Mouse (Mus musculus) cerebellum, adult 9-11 months (tissue): ENCODE measurements at regions not wholly inside any gene's neighbourhood (a gene's known extent, or its start where the extent isn't known, plus 50 kb on each side); places are given as distances from the start of the nearest gene placed in this dataset.

Source experiments
- DNase-seq: peaks from one replicate; pipeline ENCODE4 v3.0.0; 2022

DNA sequence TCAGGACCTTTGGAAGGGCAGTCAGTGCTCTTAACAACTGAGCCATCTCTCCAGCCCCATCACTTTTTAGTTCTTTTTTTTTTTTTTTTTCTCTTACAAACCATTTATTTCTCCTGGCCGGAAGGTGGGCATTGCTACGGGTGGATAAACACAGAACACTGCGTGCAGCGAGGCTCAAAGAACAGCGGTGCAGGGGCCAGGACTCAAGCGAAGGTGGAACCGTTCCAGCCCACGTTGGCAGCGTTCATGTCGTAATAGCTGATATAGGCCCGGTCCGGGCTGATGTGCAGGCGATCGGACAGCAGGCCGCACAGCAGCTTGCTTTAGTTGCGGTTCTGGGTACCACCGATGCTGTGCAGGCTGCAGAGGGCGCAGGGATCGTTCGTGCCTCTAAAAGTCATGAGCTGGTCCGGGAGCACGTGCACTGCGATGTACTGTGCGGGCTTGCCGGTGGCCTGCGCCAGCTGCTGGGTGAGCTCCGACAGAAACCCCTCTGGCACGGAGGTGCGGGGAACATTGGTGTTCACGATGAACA, 164.3 kb downstream of the Zfp281 start:
- DNase-seq = no peak

DNA sequence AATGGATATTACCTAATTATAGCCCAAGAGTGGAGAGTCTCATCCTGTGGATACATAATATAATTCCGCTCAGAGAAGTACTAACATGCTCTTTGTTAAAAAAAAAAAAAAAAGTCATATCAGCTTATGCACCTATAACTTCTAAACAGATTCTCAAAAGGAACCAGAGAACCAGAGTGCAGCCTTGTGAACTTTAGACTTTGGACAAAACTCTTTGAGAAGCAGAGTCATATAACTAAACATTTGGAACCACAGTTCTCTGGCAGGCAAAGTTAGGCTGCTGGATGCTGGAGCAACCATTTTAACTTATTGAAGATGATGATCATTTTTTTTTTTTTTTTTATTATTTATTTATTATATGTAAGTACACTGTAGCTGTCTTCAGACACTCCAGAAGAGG, 166.9 kb downstream of the Zfp281 start:
- DNase-seq = no peak
